Mouse (Mus musculus): ENCODE data around the gene Steap3.

Gene Steap3

GRCm38 (mm10) chr1:120250586-120250985 lies 21.9 kb downstream of the Steap3 start:
- no peak for DNase-seq (ENCODE audit: low spot score in 2 of 2)

DNA sequence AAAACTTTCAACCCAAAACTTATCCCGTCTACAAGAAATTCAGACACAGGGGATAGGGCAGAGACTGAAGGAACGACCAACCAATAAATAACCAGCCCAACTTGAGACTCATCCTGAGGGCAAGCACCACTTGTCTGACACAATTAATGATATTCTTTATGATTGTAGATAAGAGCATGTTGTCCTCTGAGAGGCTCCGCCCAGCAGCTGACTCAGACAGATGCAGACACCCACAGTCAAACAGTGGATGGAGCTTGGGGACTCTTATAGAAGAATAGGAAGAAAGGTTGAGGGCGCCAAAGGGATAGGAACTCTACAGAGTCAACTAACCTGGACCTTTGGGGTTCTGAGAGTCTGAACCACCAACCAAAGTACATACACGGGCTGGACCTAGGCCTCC lies 22.7 kb downstream of the Steap3 start:
- no peak for DNase-seq (ENCODE audit: low spot score in 2 of 2)

DNA sequence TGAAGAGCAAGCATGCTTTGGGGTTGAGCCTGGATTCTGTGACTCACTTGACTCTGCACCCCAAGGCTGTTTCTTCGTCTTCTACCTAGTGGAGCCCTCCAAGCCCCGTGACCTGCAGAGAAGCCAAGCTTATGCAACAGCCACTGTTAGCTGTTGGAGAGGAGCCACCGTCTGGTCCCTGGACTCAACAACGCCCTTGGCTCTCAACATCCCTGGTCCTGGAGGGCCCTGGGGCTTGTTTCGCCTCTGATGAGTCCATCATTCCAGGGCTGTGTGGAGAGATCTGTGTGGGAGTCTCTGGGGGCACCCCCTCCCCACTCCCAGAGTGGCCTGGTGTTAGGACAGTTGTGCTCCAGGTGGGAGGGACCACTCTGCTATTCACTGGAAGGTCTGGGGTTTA lies 24.3 kb downstream of the Steap3 start:
- DNase-seq (ENCODE audit: low spot score in 2 of 2), result peak in 1 of 2 experiments; percentile 20

DNA sequence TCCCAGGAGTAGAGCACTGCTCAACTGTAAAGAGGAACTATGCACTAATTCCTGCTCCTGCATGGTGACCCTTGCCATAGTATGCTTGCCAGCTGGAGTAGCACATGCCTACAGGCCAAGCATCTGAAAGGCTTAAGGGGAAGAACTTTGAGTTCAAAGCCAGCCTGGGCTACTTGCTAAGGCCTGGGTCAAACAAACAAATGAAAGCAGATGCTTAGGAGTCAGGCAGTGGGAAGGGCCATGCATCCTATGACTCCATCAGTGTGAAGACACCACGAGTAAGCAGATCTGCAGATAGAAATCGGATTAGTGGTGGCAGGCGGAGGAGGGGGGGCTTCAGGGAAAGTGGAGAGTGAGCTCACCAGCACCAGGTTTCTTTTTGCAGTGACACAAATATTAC lies 25.2 kb downstream of the Steap3 start:
- no peak for DNase-seq (ENCODE audit: low spot score in 2 of 2)

DNA sequence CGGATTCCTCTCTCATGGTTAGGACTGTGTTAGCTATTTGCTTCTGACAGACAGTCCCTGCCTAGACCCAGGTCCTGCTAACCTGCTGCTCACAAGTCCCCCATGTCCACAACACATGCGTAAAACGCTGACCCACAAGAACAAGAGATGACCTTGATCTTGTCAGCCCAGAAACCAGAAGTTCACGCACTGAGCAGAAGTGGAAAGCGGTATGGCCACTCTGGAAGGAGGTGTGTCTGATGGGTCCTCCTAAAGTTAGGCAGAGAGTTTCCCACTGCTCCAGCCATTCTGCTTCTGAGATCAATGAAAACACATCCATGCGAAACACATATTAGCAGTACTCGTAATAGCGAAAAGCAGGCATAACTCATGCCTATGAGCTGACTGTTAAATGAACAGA lies 25.6 kb downstream of the Steap3 start:
- no peak for DNase-seq (ENCODE audit: low spot score in 2 of 2)

- peak; percentile 22 to 28 for DNase-seq (ENCODE audit: low spot score in 2 of 2)
Measured at GRCm38 (mm10) chr1:120245661-120246131, 26.8 kb downstream of the Steap3 start.

- DNase-seq (ENCODE audit: low spot score in 2 of 2), result no peak
Measured at GRCm38 (mm10) chr1:120244646-120245045, 27.9 kb downstream of the Steap3 start.

DNA sequence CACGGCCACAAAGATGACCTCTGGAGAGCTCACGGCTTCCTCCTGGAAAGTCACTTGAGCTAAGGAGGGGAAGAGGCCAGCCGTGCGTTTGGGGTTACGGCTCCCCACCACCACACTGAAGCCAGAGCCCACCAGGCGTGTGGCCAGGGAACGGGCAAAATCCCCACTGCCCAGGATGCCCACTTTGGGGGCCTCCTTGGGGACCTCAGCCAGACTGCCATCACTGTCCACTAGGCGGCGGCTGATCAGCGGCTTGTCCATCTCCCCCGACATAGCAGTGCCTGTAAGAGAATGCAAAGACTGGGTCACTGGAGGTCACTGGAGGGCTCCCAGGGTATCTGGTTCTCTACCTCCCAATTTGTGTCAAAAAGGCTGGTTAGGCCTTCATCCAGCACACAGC lies 28.5 kb downstream of the Steap3 start:
- DNase-seq (ENCODE audit: low spot score in 2 of 2), result no peak

GRCm38 (mm10) chr1:120237068-120237467 lies 35.4 kb downstream of the Steap3 start:
- DNase-seq (ENCODE audit: low spot score in 2 of 2), result no peak

GRCm38 (mm10) chr1:120236424-120236823 lies 36.1 kb downstream of the Steap3 start:
- DNase-seq (ENCODE audit: low spot score in 2 of 2), result peak in 1 of 2 experiments; percentile 15

DNA sequence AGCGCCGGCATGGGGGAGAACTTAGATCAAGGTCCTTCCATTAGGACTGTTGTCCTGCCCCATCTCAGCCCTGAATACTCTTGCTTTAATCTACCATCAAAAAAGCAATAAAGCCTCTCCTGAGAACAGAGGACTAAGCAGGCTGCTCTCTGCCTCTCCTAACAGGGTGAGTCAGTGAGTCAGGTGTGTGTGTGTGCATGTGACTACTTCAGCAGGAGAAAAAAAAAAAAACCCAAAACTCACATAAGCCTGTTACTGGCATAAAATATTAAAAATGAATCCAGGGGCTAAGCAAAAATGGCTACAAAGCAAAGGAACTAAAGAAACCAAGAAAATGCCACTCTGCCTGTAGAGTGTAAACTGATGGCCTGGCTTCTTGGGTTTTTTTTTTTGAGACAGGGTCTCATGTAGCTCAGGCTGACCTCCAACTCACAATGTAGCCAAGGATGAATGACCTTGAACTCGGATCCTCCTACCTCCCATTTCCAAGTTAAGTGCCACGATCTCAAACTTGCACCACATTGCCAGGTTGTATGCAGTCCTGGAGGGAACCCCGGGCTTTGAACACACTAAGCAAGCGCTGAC lies 36.8 kb downstream of the Steap3 start:
- no peak for DNase-seq (ENCODE audit: low spot score in 2 of 2)

- DNase-seq (ENCODE audit: low spot score in 2 of 2), result no peak
Measured at GRCm38 (mm10) chr1:120232170-120232569, 40.3 kb downstream of the Steap3 start.

GRCm38 (mm10) chr1:120231334-120231733 lies 41.2 kb downstream of the Steap3 start:
- no peak for DNase-seq (ENCODE audit: low spot score in 2 of 2)

- DNase-seq (ENCODE audit: low spot score in 2 of 2), result no peak
Measured at GRCm38 (mm10) chr1:120229723-120230471, 42.6 kb downstream of the Steap3 start.

DNA sequence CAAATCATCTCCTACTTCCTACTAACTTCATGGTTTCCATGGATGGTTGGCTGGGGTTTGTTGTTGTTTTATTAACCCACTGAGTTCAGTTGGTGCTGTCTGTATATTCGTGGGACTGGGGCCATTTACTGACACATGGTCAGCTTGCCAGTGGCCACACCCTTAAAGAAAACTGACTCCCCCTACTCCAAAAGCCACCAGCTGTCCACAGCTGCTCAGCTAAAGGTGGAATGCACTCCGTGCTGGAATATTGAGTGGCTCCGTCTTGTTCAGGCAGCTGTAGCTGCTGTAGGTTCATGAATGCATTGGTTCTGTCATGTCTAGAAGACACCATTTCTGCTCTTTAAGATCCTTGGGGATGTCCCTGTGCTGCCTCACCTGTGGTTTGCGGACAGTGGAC lies 48.9 kb downstream of the Steap3 start:
- DNase-seq (ENCODE audit: low spot score in 2 of 2), result no peak

DNA sequence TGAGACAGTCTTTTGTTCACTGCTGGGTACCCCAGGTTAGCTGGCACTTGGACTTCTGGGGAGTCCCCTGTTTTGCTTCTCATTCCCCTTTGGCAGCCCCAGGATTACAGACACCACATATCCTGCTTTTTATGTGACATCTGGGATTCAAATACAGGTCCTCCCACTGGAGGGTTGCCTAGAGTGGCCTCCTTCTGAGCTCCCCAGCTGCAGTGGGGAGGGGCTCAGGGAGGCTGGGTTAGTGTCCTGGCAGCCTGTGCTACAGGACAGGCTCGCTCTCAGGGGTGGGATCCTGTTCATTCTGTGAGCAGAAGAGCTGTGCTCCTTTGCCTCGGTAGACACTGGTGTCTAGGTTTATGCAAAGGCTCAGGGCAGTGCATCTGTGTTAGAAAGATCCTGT lies 51.2 kb downstream of the Steap3 start:
- DNase-seq (ENCODE audit: low spot score in 2 of 2), result no peak

DNA sequence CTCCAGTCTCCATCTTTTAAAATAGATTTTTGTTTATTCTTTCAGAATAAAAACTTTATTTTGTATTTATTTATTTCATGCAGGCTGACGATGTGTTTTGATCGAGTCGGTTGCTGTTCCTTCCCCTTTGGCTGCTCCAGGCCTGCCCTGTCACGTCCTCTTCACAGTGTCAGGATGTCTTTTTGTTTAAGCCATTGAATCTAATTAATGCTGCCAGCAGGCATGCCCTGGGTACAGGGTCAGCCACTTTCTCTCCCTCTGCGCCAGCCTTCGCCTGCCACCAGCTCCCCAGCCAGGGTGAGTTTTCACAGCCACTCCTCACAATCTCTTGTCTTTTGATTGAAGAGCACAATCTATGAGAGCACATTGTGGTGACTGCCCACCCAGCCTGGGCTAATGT lies 51.7 kb downstream of the Steap3 start:
- DNase-seq (ENCODE audit: low spot score in 2 of 2), result no peak

GRCm38 (mm10) chr1:120208502-120209230 lies 63.8 kb downstream of the Steap3 start:
- no peak for DNase-seq (ENCODE audit: low spot score in 2 of 2)

DNA sequence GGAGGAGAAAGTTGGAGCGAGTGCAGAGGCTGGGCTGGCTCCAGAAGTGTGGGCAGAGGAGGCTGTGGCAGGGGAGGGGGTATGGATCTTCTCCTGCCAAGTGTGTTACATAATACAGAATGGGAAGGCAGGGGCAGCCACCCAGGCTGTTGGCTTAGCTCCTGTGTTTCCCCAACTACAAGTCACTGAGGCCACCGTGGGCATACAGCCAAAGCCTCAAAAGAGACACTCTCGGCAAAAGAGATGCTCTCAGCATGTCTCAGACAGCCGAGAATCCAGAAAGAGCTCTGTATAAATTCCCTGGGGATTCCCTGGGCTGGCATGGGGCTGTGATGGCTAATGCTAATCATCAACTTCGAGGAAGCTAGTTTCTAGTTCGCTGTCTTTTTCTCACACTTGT lies 64.9 kb downstream of the Steap3 start:
- peak; percentile 29 to 55 for DNase-seq (ENCODE audit: low spot score in 2 of 2)

DNA sequence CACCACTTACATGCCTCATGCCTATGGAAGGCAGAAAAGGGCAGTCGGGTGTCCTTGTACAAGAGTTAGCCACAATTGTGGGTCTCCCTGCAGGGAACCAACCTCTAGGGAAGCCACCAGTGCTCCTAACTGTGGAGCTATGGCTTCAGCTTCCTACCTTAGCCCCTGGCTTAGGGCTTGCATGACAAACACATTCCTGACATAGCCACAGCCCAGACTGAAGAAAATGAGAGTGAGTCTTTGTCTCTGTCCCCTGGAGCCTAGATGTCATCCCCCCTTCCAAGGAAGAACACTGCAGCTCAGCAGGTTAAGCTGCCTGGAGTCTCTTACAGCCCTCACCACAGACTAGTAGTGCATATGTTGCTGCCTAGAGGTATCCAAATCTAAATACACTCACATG lies 67.7 kb downstream of the Steap3 start:
- DNase-seq (ENCODE audit: low spot score in 2 of 2), result no peak

DNA sequence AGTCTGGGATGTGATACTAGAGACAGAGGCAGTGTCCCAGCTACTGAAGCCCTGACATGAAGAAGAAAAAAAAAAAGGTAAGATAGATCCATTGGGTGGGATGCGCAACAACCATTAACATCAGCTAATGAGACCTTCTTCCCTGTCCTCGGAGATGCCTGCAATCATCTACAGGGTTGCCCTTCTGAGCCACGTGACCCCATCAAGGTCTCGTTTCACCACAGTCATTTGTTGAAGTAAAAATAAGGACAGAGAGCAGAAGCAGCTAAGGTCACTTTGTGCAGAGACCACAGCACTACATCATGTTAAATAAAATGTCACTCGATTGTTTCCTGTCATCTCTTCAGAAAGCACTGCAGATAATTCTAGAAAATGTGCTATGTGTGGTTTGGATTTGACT lies 68.7 kb downstream of the Steap3 start:
- DNase-seq (ENCODE audit: low spot score in 2 of 2), result no peak

- no peak for DNase-seq (ENCODE audit: low spot score in 2 of 2)
Measured at GRCm38 (mm10) chr1:120202542-120202941, 70.0 kb downstream of the Steap3 start.

GRCm38 (mm10) chr1:120198942-120199341 lies 73.6 kb downstream of the Steap3 start:
- no peak for DNase-seq (ENCODE audit: low spot score in 2 of 2)

Data from right cerebral cortex, postnatal 36 days (tissue).